Mouse (Mus musculus): ENCODE measurements at regions not wholly inside any gene's neighbourhood (a gene's known extent, or its start where the extent isn't known, plus 50 kb on each side); places are given as distances from the start of the nearest gene placed in this dataset.

- no peak for DNase-seq
These were observed 339.0 kb upstream of the Ddi1 start for GRCm38 (mm10) chr9:6608428-6609283.
